Mouse (Mus musculus): Measurements from ENCODE around the gene Dhdds. TPM values are rescaled to one million over a fixed set of nuclear protein-coding genes. Genes with fewer than 3 reads are reported as not detected.
"Not testable (repeated sequence)": the region's sequence is repeated elsewhere in the genome, so short reads cannot be mapped to it uniquely, and the experiment has no call there.

The Dhdds gene
- polyA plus RNA-seq, 1 experiment, result 38.7 TPM

DNA sequence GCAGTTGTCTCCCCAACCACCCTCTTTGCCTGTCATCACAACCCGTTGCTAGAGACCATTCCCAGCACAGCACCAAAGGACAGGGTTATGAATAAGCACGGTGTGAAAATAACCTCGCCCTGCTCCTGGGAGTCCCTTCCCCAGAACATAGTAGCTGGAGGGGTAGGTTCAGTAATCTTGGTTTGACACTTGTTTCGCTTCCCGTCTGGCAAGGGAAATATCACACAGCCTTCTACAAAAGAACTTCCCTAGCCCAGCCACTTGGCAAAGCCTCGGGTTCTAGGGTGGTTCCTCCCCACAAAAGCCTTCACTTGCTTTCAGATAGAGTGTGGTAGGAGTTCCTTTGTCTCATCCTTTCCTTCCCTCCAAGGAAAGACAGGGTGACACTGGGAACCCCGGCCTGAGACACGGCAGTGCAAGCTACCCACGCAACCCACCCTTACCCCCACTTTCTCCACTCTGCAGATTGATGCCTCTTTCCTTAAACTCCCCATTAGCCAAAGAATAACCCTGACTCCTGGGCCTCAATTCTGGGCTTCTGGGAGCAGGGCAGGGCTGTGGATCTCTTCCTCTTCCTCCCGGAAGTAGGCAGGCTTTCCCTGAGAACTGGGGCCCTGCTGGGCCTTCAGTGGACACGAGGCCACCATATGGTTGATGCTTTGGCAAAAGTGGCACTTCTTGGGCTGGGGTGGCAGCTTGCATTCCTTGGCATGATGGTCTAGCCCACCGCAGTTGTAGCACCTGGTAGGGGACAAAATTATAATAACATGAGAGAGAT is 5.1 kb upstream of the Dhdds start:
- Histone ChIP-seq H3K27ac (ENCODE audit: insufficient read depth, low read depth, low read length) (peak overlapping the region; percentile 17; the same call in 1 of the 2 replicates), H3K4me3 (ENCODE audit: insufficient read depth, low read length) (no peak overlapping the region), H3K4me1 (ENCODE audit: control insufficient read depth, insufficient read depth, low read length) (peaks cover 15% of the 10 kb centered on the region)
- TF ChIP-seq CTCF (IDR thresholded peaks at IDR 0.05; ENCODE audit: low read depth, low read length) (no peak), POLR2A (IDR thresholded peaks at IDR 0.05; ENCODE audit: borderline replicate concordance, low read depth, low read length) (no peak)

DNA sequence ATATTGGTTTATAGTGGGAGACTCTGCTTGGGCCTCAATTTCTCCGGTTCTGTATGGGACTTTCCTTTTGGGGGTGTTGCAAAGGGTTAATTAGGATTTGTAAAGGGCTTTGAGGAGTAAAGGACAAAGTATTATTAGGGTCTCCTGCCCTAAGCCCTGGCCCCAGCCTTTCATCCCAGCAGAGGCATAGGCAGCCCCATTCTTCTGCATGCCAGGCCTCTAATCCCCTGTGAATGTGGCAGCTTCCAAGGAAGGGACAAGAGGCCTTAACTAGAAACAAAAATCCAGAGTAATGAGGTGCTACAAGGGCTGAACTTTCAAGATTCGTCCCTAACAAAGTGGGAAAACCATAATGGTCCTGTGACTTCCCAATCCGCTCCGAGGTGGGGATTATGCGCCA is 2.2 kb upstream of the Dhdds start:
- no peak overlapping the region for H3K27ac ChIP-seq (ENCODE audit: insufficient read depth, low read depth, low read length)
- TF ChIP-seq CTCF (IDR thresholded peaks at IDR 0.05; ENCODE audit: low read depth, low read length) (no peak), POLR2A (IDR thresholded peaks at IDR 0.05; ENCODE audit: borderline replicate concordance, low read depth, low read length) (no peak)
- peaks cover 17% of the 10 kb centered on the region for H3K4me1 ChIP-seq (ENCODE audit: control insufficient read depth, insufficient read depth, low read length)
- H3K4me3 ChIP-seq (ENCODE audit: insufficient read depth, low read length), result no peak overlapping the region

DNA sequence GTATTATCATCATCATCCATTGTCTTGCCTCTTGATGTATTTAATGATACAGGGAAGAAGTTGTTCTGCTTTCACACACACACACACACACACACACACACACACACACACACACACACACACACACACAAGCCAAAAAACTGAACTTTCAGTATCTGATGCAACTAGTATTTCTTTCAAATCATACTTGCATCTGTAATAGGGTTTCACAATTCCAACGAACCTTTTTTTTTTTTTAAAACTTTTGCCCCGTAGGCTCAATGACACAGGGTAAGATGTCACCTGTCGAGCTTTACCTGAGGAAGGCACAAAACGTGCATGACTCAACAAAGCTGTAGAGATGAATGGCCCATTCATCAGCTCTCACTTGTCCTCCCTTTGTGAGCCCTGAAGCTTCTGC is 1.5 kb upstream of the Dhdds start:
- no peak overlapping the region for H3K27ac ChIP-seq (ENCODE audit: insufficient read depth, low read depth, low read length)
- no peak for TF ChIP-seq CTCF (IDR thresholded peaks at IDR 0.05; ENCODE audit: low read depth, low read length)
- TF ChIP-seq POLR2A (IDR thresholded peaks at IDR 0.05; ENCODE audit: borderline replicate concordance, low read depth, low read length), result no peak
- H3K4me1 ChIP-seq (ENCODE audit: control insufficient read depth, insufficient read depth, low read length), result peaks cover 17% of the 10 kb centered on the region
- H3K4me3 ChIP-seq (ENCODE audit: insufficient read depth, low read length), result no peak overlapping the region

DNA sequence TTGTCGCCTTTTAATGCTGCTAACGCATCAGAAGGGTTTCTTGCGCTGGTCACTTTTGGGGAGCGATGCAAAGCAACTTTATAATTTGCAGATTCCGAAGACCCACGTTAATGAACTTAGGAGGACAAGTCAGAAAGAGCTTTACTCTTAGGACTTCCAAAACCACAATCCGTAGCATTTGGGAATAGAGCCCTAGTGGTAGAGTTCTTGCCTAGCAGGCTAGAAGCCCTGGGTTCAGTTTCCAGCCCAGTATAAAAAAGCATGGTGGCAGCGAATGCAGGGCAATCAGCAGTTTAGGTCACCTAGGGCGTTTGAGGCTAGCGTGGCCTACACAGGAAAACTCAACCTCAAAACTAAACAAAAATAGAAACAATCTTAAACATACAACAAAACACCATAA is 992 bp upstream of the Dhdds start:
- H3K4me3 ChIP-seq (ENCODE audit: insufficient read depth, low read length), result no peak overlapping the region
- H3K4me1 ChIP-seq (ENCODE audit: control insufficient read depth, insufficient read depth, low read length), result peaks cover 17% of the 10 kb centered on the region
- TF ChIP-seq POLR2A (IDR thresholded peaks at IDR 0.05; ENCODE audit: borderline replicate concordance, low read depth, low read length) (no peak), CTCF (IDR thresholded peaks at IDR 0.05; ENCODE audit: low read depth, low read length) (no peak)
- no peak overlapping the region for H3K27ac ChIP-seq (ENCODE audit: insufficient read depth, low read depth, low read length)

DNA sequence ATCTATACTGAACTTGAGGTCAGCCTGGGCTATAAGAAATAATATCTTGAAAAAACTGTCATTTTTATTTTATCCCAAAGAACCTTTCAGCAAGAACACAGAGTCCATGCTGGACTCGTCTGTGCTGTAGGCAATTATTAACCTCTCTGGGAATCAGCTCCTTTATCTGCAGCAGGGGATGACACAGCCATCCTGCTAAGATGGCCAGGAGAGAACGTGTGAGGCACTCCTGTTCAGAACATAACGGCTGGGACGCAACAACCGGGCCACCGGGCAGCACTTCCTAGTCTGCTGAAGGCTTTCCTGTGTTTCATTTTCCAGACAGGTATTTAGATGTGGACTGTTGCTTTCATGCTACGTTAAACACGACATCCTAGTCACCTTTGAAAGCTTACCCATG is 6.0 kb downstream of the Dhdds start:
- Histone ChIP-seq H3K4me1 (ENCODE audit: control insufficient read depth, insufficient read depth, low read length) (peaks cover 1% of the 10 kb centered on the region; the same call in 1 of the 2 replicates), H3K4me3 (ENCODE audit: insufficient read depth, low read length) (no peak overlapping the region), H3K27ac (ENCODE audit: insufficient read depth, low read depth, low read length) (no peak overlapping the region)
- no peak for TF ChIP-seq POLR2A (IDR thresholded peaks at IDR 0.05; ENCODE audit: borderline replicate concordance, low read depth, low read length)
- TF ChIP-seq CTCF (IDR thresholded peaks at IDR 0.05; ENCODE audit: low read depth, low read length), result no peak

DNA sequence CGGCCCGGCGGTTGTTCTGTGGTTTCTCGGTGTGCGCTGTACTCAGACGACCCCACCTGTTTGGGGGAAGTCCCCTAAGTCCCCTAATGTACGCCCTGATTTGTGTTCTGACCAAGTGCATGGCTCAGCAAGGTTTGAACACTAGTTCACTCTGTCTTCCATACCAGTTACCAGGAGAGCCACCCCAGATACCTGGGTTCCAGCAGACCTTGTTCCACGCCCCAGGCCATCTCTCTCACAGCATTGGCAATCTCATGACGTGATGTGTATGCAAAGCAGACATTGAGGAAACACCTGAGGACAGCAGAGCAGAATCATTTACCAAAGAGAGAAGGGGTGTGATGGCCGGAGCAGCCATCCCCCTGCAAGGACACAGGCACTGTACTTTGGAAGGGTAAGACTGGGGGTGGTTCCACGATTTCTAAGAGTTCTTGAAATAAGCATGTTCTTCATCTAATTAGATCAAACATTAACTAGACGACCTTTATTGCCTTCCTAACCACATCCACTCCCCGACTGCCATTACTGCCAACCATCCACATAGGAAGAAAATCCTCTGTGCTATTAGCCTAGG is 9.5 kb downstream of the Dhdds start:
- no peak overlapping the region for H3K27ac ChIP-seq (ENCODE audit: insufficient read depth, low read depth, low read length)

DNA sequence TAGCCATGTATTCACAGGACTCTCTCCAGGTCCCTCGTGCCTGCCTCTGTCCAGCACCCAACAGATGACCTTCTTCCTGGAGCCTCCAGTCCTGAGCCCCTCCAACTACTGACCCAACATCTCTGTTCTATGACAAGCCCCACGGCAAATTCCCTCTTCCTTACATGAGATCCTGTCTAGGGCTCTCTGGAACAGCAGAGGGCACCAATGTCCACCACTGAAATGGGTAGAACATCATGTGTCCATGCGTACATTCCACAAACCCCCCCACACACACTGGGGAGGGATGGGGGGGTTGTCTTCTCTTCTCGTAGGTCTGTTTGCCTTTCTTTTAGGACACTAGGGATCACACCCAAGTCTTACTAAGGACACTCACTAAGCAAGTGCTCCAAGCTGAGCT is 10.7 kb downstream of the Dhdds start:
- TF ChIP-seq POLR2A (IDR thresholded peaks at IDR 0.05; ENCODE audit: borderline replicate concordance, low read depth, low read length) (no peak), CTCF (IDR thresholded peaks at IDR 0.05; ENCODE audit: low read depth, low read length) (no peak)
- H3K4me1 ChIP-seq (ENCODE audit: control insufficient read depth, insufficient read depth, low read length), result no peaks in the 10 kb centered on the region
- no peak overlapping the region for H3K27ac ChIP-seq (ENCODE audit: insufficient read depth, low read depth, low read length)
- no peak overlapping the region for H3K4me3 ChIP-seq (ENCODE audit: insufficient read depth, low read length)

More for the DNA sequence above, 9.5 kb downstream of the Dhdds start:
- H3K4me3 ChIP-seq (ENCODE audit: insufficient read depth, low read length), result no peak overlapping the region
- no peaks in the 10 kb centered on the region for H3K4me1 ChIP-seq (ENCODE audit: control insufficient read depth, insufficient read depth, low read length)
- TF ChIP-seq POLR2A (IDR thresholded peaks at IDR 0.05; ENCODE audit: borderline replicate concordance, low read depth, low read length) (no peak), CTCF (IDR thresholded peaks at IDR 0.05; ENCODE audit: low read depth, low read length) (no peak)

DNA sequence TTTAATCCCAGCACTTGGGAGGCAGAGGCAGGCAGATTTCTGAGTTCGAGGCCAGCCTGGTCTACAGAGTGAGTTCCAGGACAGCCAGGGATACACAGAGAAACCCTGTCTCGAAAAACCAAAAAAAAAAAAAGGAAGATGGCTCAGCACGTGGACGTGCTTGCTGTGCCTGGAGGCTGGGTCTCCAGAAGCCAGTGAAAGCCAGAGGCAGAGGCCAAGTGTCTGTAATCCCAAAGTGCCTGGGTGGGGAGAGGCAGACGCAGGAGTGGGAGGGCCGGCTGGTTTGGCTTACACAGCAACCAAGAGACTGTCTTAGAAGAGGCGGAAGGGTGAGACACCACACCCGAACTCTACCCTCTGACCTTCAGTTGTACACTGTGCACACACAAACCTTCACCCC is 12.4 kb downstream of the Dhdds start:
- not testable (repeated sequence) for H3K4me3 ChIP-seq (ENCODE audit: insufficient read depth, low read length); H3K4me1 ChIP-seq (ENCODE audit: control insufficient read depth, insufficient read depth, low read length); H3K27ac ChIP-seq (ENCODE audit: insufficient read depth, low read depth, low read length)

DNA sequence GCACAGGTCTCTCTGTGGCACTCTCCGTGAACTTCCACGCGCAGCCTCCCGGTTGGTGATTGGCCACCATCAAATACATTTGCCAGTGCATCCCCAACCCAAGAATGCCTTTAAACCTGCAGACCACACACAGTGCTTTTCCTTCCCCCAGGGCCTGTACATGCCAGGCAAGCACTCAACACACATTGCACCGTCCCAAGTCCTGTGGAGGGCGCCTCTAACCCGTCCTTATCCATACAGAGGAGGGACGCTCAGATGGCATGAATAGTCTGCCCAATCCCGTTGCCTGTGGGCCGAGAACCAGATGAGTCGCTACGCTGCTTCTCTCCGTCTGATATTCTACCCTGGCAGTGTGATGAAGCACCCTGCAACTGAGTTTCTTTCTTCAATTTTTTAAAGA is 17.8 kb downstream of the Dhdds start:
- H3K27ac ChIP-seq (ENCODE audit: insufficient read depth, low read depth, low read length), result no peak overlapping the region
- no peaks in the 10 kb centered on the region for H3K4me1 ChIP-seq (ENCODE audit: control insufficient read depth, insufficient read depth, low read length)
- H3K4me3 ChIP-seq (ENCODE audit: insufficient read depth, low read length), result no peak overlapping the region
- TF ChIP-seq POLR2A (IDR thresholded peaks at IDR 0.05; ENCODE audit: borderline replicate concordance, low read depth, low read length) (no peak), CTCF (IDR thresholded peaks at IDR 0.05; ENCODE audit: low read depth, low read length) (no peak)

DNA sequence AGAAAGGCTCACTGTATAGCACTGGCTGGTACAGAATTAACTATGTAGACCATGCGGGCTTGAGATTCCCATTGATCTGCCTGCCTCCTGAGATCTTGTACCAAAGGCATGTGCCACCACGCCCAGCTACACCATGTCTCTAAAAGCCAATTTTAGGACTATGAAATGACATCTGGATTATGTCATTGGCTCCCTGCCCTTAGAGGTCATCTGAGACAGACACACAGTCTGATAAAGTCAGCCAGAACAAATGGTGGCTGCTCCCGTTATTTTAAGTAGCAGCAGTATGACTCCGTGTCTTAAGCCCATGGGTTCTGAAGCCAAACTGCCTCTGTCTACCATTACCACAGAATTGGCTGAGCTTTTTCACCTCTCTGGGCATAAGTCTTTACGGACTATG is 20.2 kb downstream of the Dhdds start:
- no peak overlapping the region for H3K4me3 ChIP-seq (ENCODE audit: insufficient read depth, low read length)
- no peak overlapping the region for H3K27ac ChIP-seq (ENCODE audit: insufficient read depth, low read depth, low read length)
- no peak for TF ChIP-seq POLR2A (IDR thresholded peaks at IDR 0.05; ENCODE audit: borderline replicate concordance, low read depth, low read length)
- TF ChIP-seq CTCF (IDR thresholded peaks at IDR 0.05; ENCODE audit: low read depth, low read length), result no peak

More for the DNA sequence above, 20.2 kb downstream of the Dhdds start:
- no peaks in the 10 kb centered on the region for H3K4me1 ChIP-seq (ENCODE audit: control insufficient read depth, insufficient read depth, low read length)

All from bone marrow macrophage, adult 2 months (primary cell).